Mouse (Mus musculus) cortical plate, adult 2 months (tissue): Measurements from ENCODE around the gene Pon2. TPM values are rescaled to one million over a fixed set of nuclear protein-coding genes. Genes with fewer than 3 reads are reported as not detected.
A peak's percentile ranks its signal among the peaks of the same experiment; 100 is the strongest.

Experiments used
- H3K27ac ChIP-seq: fragments of 200-500 bp; 2 replicates; pipeline ENCODE4 v1.5.1; 2012; ENCODE audit warnings: low read length, control low read depth, inconsistent platforms; ENCODE audit not compliant: insufficient read depth
- H3K4me1 ChIP-seq: fragments of 200-500 bp; 2 replicates; pipeline ENCODE4 v1.6.1; 2011; ENCODE audit warnings: low read length; ENCODE audit not compliant: control insufficient read depth, insufficient read depth
- H3K4me3 ChIP-seq: fragments of 200-500 bp; 2 replicates; pipeline ENCODE4 v1.5.1; 2011; ENCODE audit warnings: mild to moderate bottlenecking, low read length, control low read depth; ENCODE audit not compliant: insufficient read depth
- CTCF ChIP-seq: fragments of 200-500 bp; IDR thresholded peaks from 2 replicates; pipeline ENCODE4 v1.5.1; 2011; ENCODE audit warnings: mild to moderate bottlenecking, control low read depth, low read length; ENCODE audit not compliant: insufficient read depth; ENCODE audit errors: extremely low read depth
- POLR2A ChIP-seq: fragments of 200-500 bp; IDR thresholded peaks from 2 replicates; pipeline ENCODE4 v1.6.1; 2011; ENCODE audit warnings: mild to moderate bottlenecking, low read length, control low read depth; ENCODE audit not compliant: insufficient read depth; ENCODE audit errors: extremely low read depth
- polyA plus RNA-seq: library from polyadenylated mRNA; depleted of rRNA; stranded (reverse); fragments of >200 nt; gene quantifications from 2 replicates; pipeline ENCODE4 v1.2.3, GENCODE M21; 2012

Gene Pon2
- polyA plus RNA-seq, 1 experiment = 57.3 TPM

GRCm38 (mm10) chr6:5262322-5263249, 35.7 kb downstream of the Pon2 start:
- H3K4me3 ChIP-seq = no peak overlapping the region
- H3K27ac ChIP-seq = no peak overlapping the region
- no peaks in the 10 kb centered on the region for H3K4me1 ChIP-seq
- TF ChIP-seq CTCF (no peak), POLR2A (no peak)

- Histone ChIP-seq H3K4me1 (no peaks in the 10 kb centered on the region), H3K27ac (no peak within 1 kb of the TSS), H3K4me3 (peak within 1 kb of the TSS; percentile 11; the same call in 1 of the 2 replicates)
- TF ChIP-seq POLR2A (no peak), CTCF (no peak)
Measured at GRCm38 (mm10) chr6:5255722-5256451, 42.4 kb downstream of the Pon2 start, which contains the start of gene Pon3. TSS of gene Pon3 (minus strand) at chr6:5256286.

DNA sequence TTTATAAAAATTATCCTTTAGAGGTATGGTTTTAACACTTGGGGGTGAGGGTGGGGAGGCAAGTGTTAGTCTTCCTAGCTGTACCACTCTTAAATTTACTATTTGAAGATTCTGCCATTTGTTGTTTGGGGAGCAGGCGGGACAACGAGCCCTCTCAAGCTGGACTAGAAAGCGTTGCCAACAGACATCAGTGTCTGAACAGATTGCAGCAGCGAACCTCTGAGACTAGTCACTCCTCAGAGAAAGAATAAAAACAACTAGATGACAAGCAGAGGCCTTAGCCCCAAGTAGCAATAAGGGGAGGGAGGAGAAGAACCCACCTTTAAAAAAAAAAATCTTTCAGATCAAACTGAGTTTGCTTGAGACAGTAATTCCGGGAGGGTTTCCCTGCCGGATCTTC, 43.0 kb downstream of the Pon2 start:
- H3K27ac ChIP-seq = no peak overlapping the region
- H3K4me3 ChIP-seq = 0 out of 2 replicates have a peak overlapping the region, but pooled peaks have one; percentile 11
- no peaks in the 10 kb centered on the region for H3K4me1 ChIP-seq
- TF ChIP-seq CTCF (no peak), POLR2A (no peak)

- Histone ChIP-seq H3K4me1 (no peaks in the 10 kb centered on the region), H3K4me3 (no peak overlapping the region), H3K27ac (no peak overlapping the region)
- no peak for TF ChIP-seq POLR2A
- no peak for TF ChIP-seq CTCF
Measured at GRCm38 (mm10) chr6:5254869-5255268, 43.4 kb downstream of the Pon2 start.

- TF ChIP-seq POLR2A = no peak
- TF ChIP-seq CTCF = no peak
- Histone ChIP-seq H3K27ac (no peak overlapping the region), H3K4me3 (no peak overlapping the region), H3K4me1 (no peaks in the 10 kb centered on the region)
Measured at GRCm38 (mm10) chr6:5245926-5246325, 52.3 kb downstream of the Pon2 start.

DNA sequence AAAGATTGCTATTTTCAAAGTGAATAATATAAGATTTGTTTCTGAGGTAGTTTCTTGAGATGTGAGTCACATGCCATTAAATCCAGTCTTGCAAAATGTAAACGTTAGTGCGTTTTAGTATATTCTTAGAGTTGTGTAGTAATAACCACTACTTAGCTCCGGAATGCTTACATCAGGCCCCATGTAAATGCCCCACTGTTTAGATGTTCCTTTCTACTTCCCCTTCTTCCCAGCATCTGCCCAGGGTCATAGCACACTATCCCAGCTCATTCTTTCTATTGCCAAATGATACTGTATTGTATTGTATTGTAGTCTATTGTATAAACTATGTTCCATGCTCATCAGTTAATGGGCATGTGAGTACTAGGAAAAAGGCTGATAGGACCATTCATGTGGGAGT, 59.5 kb downstream of the Pon2 start:
- H3K4me3 ChIP-seq = no peak overlapping the region
- TF ChIP-seq POLR2A = no peak
- no peak for TF ChIP-seq CTCF
- no peak overlapping the region for H3K27ac ChIP-seq
- H3K4me1 ChIP-seq = no peaks in the 10 kb centered on the region

DNA sequence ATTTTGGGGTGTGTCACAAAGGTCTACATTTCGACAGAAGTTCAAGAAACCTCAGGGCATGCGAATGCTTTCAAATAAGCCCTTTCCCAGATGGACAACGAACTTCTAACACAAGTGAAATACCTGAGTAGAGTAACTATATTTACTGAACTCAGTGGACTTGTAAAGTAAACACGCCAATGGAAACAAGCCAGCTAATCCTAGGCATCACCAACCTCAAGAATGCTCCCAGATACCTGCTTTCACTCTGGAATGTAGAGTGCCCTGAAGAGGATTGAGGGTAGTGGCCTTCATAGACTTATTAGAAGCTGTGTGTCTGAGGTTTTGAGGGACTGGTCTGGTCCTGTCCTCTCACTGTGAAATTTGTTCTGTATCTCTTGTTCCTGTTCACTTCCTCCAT, 60.7 kb downstream of the Pon2 start:
- H3K27ac ChIP-seq = no peak overlapping the region
- no peak overlapping the region for H3K4me3 ChIP-seq
- H3K4me1 ChIP-seq = no peaks in the 10 kb centered on the region
- TF ChIP-seq CTCF (no peak), POLR2A (no peak)

GRCm38 (mm10) chr6:5236843-5237371, 61.3 kb downstream of the Pon2 start:
- H3K4me3 ChIP-seq = no peak overlapping the region
- TF ChIP-seq POLR2A (no peak), CTCF (no peak)
- H3K27ac ChIP-seq = no peak overlapping the region
- H3K4me1 ChIP-seq = no peaks in the 10 kb centered on the region

- Histone ChIP-seq H3K4me1 (no peaks in the 10 kb centered on the region), H3K4me3 (no peak overlapping the region), H3K27ac (no peak overlapping the region)
- TF ChIP-seq POLR2A (no peak), CTCF (no peak)
Measured at GRCm38 (mm10) chr6:5234563-5234962, 63.7 kb downstream of the Pon2 start.
